Mouse (Mus musculus) adrenal gland, postnatal 36 days (tissue): ENCODE results near the gene Uncx. TPM values are rescaled to one million over a fixed set of nuclear protein-coding genes. Genes with fewer than 3 reads are reported as not detected.

Experiments
- DNase-seq, 2 experiments: peaks; one replicate each; pipeline ENCODE4 v3.0.0; 2021; ENCODE audit warnings: mixed read lengths in 1 of 2
- long read RNA-seq, 2 experiments: library from polyadenylated mRNA; stranded (forward); transcript quantifications; one replicate each; pipeline ENCODE4 v2.0.0; 2021; ENCODE audit warnings: borderline sequencing depth in 2 of 2
- total RNA-seq, 2 experiments: library from RNA; stranded (reverse); gene quantifications; 2 replicates each; pipeline ENCODE4 v1.2.3; 2021

Uncx gene
- total RNA-seq = not detected
- long read RNA-seq, experiment 1 = 0 reads
- long read RNA-seq, experiment 2 = 0 reads

DNA sequence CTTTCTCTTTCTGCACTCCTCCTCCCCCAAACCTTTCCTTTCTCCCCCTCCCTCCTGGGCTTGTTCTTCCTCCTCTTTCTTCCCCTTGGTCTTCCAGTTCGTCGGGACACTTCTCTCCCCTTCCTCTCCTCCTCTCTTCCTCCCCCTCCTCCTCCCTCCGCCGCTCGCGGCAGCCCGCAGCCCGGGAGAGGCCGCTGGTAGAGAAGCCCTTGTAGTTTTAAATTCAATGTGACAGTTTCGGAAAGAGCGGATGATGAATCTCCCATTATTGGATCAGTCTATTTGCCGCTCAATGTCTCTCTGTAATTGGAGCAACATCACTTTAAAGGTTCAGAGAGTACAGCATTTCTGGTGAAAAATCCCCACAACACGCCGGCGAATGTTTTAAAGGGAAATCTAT lies at the start of gene Uncx:
Uncx (plus strand) TSS at position 281 of the 400 bp plus-strand sequence.
- DNase-seq = no peak

DNA sequence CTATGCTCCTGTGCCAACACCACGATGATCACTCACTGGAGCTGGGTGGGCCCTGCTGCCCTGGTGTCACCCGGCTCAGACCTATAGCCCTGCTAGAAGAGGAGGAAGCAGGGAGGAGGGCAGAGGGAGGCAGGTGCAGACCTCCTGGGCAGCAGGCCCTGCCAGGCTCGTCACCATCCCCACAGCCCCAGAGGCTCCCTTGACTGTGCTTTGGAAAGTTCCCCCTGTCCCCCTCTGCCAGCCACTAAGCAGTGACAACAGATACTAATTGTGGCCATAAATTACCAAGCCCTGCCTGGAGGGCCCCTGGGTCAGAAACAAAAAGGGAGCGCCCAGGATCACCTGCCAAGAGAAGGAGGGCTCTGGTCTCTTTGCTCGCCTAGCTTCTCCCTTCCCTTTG lies 49.6 kb upstream of the Uncx start:
- DNase-seq = no peak

DNA sequence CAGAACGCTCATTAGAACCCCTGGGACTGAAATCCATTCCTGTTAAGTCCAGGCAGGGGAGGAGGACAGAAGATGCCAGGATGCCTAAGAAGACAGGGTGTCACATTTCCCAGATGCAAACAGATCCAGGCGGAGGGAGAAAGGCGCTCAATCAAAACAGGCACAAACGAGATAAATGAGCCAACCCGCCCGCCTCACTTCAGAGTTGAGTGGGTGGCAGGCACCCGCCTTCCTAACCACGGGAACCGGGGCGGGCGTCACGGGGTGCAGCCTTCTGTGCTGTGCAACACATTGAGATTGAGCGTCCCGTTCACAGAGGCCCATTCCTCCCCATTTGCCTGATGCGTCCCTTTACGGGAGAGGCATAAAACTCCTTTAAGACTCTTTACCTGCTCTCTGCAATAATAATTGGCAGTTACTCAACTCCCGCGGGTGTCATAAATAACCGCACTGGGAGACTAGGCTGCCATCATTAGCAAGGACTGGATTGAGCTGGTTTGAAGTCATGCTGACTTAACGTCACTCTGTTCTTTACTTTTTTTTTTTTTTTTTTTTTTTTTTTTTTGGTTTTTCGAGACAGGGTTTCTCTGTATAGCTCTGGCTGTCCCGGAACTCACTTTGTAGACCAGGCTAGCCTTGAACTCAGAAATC lies 48.1 kb upstream of the Uncx start:
- DNase-seq = no peak

DNA sequence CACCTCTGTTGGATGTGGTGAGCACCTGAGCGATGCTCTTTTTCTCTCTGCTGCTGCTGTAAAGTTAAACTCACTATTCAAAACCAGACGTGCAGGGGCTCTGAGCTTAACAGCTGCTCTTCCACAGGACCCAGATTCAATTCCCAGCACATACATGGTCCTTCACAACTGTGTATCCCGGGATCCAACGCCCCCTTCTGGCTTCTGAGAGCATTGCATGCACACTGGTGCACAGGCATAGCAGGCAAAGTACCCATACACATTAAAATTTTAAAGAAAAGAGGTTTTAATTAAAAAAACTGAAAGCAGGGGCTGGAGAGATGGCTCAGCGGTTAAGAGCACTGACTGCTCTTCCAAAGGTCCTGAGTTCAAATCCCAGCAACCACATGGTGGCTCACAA lies 46.4 kb upstream of the Uncx start:
- DNase-seq = no peak

DNA sequence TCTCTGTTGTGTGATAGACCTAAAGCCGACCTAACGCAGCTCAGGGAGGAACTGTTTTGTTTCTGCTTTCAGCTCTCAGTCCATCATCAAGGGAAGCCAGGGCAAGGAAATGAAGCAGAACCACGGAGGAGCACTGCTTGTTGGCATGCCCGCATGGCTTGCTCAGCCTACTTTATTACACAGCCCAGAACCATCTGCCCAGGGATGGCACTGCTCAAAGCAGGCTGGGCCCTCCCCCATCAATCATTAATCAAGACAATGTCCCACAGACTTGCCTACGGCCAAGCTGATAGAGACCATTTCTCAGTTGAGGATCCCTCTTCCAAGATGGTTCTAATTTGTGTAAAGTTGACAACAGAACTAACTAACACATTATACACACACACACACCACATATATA lies 44.5 kb upstream of the Uncx start:
- DNase-seq = no peak

DNA sequence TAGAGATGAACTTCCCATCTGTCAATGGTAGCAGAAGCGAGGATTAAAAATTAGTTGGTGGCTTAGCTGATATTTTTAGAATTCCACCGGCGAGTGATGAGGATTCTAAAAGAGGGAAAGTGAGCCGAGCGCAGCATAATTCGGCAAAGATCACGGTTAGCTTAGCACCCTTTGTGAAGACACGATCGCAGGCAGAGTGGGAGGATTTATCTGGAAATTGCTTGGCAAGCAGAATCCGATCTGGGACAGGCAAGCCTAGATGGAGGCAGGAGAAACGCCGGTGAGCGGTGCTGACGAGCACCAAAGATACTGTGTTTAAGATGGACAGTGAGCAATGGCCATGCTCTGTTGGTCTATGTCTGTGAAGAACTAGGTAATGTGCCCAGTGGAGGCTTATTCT lies 41.0 kb upstream of the Uncx start:
- no peak for DNase-seq

DNA sequence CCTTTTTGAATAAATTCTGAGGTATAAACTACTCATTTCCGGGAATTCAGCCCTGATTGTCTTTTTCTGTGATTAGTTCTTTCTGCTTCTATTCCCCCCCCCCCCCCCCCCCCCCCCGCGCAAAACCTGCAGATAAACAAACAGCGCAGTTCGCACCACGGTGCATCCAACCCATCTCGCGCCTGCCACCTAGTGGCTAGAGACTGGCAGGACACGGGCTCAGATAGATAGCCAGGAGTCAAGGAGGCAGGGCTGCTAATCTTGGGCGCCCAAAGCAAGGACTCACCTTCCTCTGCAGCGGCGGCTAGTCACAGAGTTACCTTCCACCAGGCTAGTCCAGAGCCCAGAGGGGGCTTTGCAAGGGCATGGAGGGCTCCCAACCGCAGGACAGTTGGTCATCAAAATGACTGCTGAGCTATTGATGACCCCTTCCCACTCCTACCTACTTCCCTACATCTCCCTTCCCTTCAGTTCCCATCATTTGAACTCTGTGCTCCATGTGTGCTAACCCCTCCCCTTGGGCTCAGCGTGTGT lies 38.2 kb upstream of the Uncx start:
- DNase-seq = peak; percentile 85 to 86

DNA sequence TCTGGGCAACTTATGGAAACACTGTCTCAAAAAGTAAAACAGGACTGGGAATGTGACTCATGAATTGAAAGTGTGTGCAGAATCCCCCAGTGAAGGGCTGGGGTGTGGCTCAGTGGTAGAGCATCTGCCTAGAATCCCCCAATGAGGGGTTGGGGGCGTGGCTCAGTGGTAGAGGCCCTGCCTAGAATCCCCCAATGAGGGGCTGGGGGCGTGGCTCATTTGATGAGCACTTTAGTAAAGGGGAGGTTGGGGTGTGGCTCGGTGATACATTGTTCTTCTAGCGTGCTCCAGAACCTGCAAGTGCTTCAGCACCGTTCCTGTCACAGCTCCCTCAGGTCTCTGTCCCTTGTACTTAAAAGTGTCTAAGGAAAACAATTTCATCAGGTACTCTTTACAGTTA lies 37.1 kb upstream of the Uncx start:
- no peak for DNase-seq

DNA sequence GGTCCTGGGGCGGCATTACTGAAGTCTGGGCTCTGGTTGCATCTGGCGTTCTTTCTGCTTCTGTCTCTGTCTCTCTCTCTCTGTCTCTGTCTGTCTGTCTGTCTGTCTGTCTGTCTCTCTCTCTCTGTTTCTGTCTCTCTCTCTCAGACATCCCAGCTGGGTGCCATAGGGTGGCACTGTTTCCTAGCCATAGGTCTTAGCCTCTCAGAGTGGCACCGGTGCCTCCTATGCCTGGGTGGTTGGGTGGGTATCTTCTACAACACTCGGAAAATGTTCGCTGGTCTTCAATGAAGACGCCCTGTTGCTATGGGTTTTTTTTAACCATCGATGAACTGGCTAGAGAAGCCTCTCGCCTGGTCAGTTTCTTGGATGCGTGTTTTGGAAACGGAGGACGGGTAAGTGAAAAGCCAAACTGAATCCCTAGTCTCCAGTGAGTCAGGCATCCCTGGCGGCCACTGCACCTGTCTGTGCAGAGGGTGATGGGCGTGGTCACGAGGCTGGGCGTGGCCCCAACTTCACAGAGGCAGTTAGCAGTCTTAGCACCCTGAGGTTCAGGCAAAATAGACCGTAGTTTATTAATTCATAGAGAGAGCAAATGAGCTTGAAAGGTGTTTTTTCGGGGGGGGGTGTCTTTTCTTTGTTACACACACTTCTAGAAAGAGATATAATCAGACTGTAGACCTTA lies 32.5 kb upstream of the Uncx start:
- peak in 1 of 2 experiments; percentile 20 for DNase-seq

DNA sequence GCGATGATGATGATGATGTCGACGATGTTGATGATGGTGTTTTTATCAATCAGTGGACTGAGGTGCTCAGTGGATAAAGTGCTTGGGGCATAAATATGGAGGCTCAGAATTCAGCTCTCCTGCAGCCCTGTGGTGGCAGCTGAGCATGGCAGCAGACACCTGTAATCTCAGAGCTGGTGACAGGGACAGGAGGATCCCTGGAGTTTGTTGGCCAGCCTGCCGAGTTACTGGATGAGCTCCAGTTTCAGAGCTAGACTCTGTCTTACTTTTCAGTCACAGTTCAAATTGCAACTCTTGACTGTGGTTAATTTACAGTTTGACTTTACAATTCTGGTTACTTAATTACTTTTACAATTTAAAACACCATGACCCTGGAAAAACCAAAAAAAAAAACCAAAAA lies 31.1 kb upstream of the Uncx start:
- no peak for DNase-seq

DNA sequence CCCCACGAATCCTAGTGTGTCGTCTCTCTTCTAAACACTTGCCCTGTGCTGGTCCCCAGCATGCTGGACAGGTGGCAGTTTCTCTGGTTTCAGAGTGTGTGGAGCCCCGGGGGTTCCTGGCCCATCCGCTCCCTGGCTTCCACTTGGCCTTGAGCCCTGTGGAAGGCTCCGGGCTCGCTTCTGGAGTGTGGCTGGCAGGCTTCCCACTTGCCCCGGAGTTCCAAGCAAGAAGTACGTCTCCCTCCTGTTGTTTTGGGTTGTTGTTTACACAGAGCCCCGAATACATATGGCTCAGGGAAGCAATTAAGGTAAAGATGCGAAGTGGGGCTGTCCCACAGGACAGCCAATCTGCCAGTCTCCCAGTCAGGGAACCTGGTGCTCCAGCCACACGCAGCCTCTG lies 27.0 kb upstream of the Uncx start:
- peak; percentile 12 to 48 for DNase-seq

DNA sequence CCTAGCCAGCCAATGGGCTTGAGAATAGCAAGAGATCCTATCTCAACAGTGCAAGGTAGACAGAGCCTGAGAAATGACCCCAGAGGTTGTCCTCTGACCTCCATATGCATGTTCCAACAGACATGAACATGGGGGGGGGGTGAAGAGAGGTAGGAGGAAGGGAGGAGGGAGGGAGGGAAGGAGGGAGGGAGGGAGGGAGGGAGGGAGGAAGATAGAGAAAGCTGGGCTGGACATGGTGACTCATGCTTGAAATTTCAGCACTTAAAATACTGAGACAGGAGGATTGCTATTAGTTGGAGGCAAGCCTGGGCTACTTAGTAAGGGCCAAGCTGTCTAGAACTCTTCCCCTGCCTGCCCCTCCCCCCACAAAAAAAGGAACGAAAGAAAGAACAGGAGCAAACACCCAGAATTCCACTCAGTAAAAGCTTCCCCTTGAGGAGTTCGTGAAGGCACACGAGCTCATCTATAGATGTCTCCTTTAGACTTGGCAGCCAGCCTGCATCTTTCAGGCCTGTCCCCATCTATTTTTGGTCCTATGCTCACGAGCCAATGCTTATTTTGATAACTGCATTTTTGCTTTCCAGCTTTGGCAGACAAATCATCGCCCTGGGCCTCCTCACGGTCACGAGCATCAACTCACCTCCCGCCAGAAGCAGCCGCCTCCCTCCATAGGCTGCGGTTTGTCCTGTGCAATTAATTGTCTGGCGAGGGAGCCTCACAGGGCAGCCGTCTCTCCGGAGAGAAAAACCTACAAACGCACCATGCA lies 23.0 kb upstream of the Uncx start:
- DNase-seq = no peak

DNA sequence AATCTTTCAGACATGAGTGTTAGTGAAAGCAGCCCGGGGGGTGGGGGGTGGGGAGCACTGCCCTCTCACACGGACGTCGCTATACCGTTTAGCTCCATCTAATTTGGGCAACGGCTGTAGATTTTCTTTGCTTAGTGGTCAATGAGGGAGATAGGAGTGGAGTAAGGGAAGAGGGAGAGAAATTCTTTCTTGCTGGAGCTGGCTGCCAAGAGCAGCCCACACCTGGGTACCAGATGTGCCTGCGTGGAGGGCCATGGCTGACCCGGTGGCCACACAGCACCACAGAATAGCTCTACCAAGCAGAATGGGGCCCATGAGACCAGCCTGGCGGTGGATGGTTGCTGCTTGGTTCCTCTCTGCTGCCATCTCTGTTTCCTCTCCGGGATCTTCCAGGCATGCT lies 21.3 kb upstream of the Uncx start:
- no peak for DNase-seq

DNA sequence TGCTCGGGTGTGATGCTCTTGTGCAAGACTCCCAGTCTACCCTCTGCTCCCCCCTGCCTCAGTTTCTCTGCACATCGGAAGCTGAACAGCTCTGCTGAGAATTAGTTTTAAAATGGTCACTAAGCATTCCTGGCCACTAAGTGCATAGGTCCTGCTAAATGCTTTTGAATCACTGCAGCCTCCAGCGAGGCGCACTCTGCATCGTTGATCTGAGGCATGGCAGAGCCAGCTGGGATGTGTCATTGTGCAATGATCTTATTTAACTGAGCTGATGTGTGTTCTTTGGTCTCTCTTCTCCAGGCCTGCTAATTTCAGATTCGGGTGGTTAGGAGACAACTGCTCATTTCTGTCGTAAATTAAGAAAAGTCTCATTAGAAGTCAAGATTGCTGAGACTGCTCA lies 14.4 kb upstream of the Uncx start:
- no peak for DNase-seq

DNA sequence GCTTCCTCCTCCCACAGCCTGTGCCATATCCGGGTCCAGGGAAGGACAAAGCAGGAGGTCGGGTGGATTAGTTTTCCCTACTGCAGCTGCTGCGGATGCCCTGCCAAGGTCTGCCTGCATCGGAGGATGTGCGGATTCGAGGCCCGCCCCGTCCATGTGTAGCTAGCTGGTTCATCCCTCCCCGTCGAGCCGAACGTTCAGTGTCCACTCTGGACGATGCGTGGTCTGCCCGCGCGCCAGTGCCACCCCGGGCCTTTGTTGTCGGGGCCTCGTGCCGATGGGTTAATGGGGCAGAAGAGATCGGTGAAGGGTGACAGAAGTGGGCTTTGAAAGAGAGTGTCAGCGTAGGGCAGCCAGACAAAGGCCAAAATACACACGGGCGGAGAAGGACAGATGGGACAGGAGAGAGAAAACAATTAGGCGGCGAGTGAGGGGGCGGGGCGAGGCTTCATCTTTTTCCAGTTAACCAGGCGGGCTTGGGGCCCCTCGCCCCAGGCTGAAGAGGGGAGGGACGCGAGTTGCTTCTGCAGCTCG lies 7.8 kb upstream of the Uncx start:
- DNase-seq = no peak

DNA sequence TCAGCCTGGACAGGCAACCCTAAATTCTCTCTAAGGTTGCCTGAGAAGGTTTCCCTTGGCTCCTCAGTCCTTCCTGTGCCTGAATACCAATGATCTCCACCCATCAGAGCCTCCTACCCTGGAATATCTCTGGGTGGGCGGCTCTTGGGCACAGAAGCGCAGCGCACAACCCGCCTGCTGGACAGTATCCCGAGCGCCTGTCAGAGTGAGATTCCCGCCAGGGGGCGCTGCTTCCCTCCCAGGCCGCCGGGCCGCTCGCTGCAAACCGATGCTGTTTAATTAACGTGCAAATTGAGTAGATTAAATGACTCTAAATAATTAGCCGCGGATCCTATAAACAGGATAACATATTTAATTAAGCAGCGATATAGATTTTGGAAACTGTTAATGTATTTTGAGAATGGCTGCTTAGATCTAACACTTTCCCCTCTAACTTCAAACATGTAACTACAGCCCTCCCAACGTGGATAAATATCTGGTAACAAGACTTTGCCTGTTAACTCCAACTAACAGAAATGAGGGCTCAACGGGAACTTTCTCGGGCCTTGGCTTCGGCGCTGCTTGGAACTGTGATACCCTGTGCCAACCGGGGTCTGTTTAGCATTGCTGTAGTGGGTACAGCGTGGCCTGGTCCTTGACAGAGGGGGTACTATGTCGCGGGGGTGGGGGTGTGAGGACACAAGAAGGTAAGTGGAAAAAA lies 6.9 kb upstream of the Uncx start:
- DNase-seq = peak; percentile 84 to 91

DNA sequence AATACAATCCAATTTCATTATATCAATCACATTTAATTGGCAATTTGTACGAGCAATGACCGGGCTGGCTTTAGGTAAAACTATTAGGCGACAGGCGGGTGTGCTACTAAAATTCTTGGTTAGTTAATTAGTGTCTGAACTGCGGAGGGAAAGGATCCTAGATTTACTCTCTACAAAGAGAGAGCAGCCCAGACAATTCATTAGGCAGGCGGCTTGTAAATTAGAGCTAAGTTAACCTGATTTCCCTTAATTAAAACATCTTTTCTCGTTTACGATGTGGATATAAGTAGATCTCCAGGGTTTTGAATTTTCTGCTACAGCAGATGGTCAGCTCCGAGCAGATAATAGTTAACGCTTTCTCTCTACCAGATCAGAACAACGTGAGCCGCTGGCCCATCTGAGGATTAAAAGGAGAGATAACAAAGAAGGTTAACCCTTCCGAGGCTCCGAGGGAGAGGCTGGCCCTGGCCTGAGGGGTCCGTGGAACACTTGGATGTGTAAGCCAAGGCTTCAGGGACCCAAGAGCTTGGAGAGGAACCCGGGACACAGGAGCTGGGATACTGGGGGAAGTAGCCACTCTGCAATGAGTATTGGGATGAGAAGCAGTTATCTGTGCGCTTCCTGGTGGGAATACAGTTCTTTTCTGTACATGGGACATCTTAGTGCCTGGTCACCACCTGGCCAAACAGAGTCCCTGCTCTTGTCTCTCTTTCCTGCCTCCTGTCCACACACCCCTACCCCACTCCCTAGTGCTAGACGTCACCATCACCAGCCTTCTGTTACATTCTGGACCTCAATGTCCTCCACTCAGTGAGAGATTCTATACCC lies 6.2 kb upstream of the Uncx start:
- no peak for DNase-seq

DNA sequence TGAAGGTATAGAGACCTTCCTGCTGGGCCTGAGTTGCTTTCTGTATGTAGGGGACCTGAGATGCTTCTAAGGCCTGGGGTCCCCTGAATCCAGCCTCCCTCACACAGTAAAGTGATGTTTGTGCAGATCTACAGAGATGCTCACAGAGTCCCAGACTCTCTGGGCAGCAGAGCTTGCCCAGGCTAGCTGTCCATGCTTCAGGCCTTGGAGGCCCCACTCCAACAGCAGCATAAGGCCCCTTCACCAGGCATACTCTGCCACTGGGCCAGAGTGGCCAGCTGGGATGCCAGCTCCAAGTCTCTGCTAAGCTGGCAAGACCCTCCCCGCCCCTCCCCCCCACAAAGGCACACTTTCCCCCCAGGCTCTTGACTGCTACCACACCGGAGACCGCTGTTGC lies 5.6 kb upstream of the Uncx start:
- DNase-seq = no peak

DNA sequence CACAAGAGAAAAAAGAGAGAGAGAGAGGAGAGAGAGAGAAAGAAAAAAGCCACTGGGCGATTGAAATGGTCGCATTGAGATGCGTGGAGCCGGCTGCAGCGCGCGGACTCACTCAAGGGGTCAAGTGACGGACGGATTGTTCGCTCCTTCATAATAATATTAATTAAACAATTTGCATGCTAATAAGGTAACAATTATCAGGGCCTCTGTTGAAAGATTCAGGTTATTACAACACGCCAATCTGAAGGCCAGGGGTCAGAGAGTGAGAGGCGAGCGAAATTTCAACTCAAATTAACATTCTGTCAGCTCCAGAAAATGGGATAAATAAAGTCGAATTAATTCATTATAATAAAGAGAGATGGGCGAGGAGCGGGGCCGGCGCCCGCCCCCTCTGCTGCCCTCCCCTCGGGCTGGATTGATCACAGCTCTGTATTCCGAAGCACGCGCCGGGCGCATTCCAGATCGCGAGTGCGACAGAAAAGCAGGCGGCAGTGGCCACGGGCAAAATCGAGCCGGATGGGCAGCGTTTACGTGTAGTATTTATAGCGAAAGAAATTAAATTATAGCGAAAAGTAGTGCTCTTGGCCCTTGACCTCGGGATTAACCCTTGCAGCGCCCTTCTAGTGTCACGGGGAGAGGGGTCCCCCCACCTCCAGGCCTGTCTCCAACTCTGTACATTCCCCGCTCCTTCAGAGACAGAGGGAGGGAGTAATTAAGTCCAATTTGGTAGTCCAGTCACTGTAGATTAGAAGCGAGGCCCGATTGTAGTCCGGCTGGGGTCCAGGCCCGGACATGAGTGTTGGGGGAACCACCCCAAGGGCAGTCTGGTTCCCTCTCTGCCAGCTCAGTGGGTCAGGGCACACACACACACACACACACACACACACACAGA lies 1.9 kb upstream of the Uncx start:
- no peak for DNase-seq

DNA sequence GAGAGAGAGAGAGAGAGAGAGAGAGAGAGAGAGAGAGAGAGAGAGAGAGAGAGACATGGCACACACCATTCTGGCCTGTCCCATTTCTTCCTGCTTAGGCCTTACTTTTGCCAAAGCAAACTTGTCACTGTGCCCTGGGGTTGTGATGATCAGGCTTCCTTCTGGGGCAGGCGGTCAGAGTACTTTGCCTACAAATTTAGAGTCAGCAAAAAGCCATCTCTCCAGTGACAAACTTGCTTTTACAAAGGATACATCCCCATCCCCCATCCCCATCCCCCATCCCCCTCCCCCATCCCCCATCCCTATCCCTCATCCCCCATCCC lies 1.3 kb upstream of the Uncx start:
- no peak for DNase-seq
